Mouse (Mus musculus): ENCODE data around the gene Rhbdd2. TPM values are rescaled to one million over a fixed set of nuclear protein-coding genes. Genes with fewer than 3 reads are reported as not detected.
A peak's percentile ranks its signal among the peaks of the same experiment; 100 is the strongest.
"Not testable (repeated sequence)": the region's sequence is repeated elsewhere in the genome, so short reads cannot be mapped to it uniquely, and the experiment has no call there.

The Rhbdd2 gene
- 2.1 to 6.4 TPM (median 3.2 TPM) in 3 replicates for total RNA-seq (2017)

GRCm38 (mm10) chr5:135632117-135632796 lies at the start of gene Rhbdd2:
Gene Rhbdd2 (plus strand): TSS chr5:135632618.
- ATAC-seq (replicated peaks; ENCODE audit: insufficient number of reproducible peaks, low FRiP score, low TSS enrichment, poor library complexity, severe bottlenecking): peak; percentile 97

GRCm38 (mm10) chr5:135585691-135586090 lies 46.7 kb upstream of the Rhbdd2 start:
- ATAC-seq (replicated peaks; ENCODE audit: insufficient number of reproducible peaks, low FRiP score, low TSS enrichment, poor library complexity, severe bottlenecking): no peak

- ATAC-seq (replicated peaks; ENCODE audit: insufficient number of reproducible peaks, low FRiP score, low TSS enrichment, poor library complexity, severe bottlenecking): no peak
Observed at GRCm38 (mm10) chr5:135587764-135588163, 44.7 kb upstream of the Rhbdd2 start.

DNA sequence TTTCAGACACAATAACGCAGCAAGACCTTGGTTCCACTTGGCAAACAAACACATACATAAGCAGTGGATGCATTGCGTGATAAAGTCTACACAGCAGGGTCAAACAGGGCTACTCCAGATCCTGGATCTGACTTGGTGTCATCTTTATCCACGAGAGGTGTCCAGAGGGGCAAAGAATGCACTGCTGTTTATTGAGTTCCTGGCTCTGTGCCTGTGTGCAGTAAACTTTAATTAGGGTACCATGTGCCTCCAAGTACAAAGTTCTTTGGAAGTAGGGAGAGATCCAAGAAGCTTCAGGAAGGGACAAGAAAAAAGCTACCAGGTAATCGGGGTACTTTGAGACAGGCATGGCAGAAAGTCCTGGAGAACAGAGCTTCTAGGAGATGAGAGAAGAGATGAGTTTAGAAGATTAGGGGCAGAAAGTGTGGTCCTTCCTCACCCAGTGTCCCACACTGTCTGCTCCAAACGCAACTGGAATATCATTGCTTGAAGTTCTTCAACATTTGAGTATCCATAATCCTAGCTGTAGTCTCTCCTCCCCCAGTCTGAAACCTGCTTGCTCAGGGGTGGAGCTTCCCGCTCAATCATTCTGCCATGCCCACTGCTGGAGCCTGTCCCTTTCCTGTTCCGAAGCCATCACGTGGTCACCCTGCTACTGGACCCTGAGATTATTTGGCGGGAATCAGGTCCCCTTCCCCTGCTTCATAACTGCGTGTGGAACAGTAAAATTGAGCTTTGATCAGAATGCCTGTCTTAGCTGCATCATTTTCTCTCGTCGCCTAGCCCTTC lies 42.2 kb upstream of the Rhbdd2 start:
- no peak for ATAC-seq (replicated peaks; ENCODE audit: insufficient number of reproducible peaks, low FRiP score, low TSS enrichment, poor library complexity, severe bottlenecking)

DNA sequence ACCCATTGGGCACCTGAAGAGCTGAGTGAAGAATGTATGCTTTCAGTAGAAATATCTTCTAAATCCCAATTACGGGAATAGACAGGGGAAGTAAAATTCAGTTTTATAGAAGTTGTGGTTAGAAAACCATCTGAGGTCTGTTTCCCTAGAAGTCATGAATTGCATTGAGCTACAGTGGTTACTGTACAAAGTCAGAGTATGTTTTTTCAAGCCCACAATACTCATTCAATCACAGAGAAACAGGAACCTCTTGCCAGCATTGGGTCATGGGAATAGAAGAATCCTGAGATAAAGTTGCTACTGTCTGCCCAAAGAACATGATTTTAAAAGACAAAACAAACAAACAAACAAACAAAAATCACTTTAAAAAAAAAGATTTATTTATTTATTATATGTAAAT lies 27.8 kb upstream of the Rhbdd2 start:
- not testable (repeated sequence) for ATAC-seq (replicated peaks; ENCODE audit: insufficient number of reproducible peaks, low FRiP score, low TSS enrichment, poor library complexity, severe bottlenecking)

- ATAC-seq (replicated peaks; ENCODE audit: insufficient number of reproducible peaks, low FRiP score, low TSS enrichment, poor library complexity, severe bottlenecking): not testable (repeated sequence)
Observed at GRCm38 (mm10) chr5:135606717-135607116, 25.7 kb upstream of the Rhbdd2 start.

DNA sequence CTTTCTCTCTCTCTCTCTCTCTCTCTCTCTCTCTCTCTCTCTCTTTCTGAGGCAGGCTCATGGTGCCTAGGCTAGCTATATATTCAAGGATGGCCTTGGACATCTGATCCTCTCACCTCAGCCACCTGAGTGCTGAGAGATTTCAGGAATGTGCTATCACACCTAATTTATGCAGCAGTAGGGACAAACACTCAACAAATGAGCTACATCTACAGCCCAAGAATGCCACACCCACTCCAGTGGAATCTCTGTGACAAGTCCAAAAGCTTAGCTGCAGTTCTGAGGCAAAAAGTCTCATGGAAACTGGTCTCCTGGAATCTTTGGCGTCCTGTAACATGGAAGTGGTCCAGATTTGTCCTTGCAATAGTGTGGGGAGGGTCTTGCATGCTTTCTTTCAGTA lies 24.8 kb upstream of the Rhbdd2 start:
- no peak for ATAC-seq (replicated peaks; ENCODE audit: insufficient number of reproducible peaks, low FRiP score, low TSS enrichment, poor library complexity, severe bottlenecking)

- no peak for ATAC-seq (replicated peaks; ENCODE audit: insufficient number of reproducible peaks, low FRiP score, low TSS enrichment, poor library complexity, severe bottlenecking)
Observed at GRCm38 (mm10) chr5:135609794-135610193, 22.6 kb upstream of the Rhbdd2 start.

DNA sequence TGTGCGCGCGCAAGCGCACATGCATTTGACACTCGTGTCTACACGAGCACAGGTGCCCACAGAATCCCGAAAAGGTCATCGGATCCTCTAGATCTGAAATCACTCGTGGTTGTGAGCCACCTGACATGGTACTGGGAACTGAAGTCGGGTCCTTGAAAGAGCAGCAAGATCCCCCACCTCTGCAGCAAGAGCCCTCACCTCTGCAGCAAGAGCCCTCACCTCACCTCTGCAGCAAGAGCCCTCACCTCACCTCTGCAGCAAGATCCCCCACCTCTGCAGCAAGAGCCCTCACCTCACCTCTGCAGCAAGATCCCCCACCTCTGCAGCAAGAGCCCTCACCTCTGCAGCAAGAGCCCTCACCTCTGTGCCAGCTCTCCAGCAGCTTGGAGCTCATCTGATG lies 12.7 kb upstream of the Rhbdd2 start:
- ATAC-seq (replicated peaks; ENCODE audit: insufficient number of reproducible peaks, low FRiP score, low TSS enrichment, poor library complexity, severe bottlenecking): not testable (repeated sequence)

- no peak for ATAC-seq (replicated peaks; ENCODE audit: insufficient number of reproducible peaks, low FRiP score, low TSS enrichment, poor library complexity, severe bottlenecking)
Observed at GRCm38 (mm10) chr5:135620526-135620925, 11.9 kb upstream of the Rhbdd2 start.

DNA sequence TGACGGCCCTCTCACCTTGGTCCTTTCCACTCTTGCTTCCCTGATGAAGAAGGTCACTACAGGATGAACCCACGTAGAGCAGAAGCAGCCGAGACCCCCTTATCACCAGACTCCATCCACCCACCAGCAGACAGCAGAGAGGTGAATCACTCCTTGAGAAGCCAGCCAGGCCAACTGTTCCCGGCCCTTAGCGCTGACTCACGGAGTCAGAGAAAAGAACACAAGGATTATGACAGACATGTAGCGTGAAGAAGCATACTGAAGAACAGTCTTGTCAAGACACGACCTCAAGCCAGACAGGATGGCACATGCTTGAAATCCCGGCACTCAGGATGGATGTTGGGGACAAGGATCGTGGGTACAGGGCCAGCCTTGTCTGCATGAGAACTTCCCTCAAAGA lies 10.7 kb upstream of the Rhbdd2 start:
- no peak for ATAC-seq (replicated peaks; ENCODE audit: insufficient number of reproducible peaks, low FRiP score, low TSS enrichment, poor library complexity, severe bottlenecking)

- no peak for ATAC-seq (replicated peaks; ENCODE audit: insufficient number of reproducible peaks, low FRiP score, low TSS enrichment, poor library complexity, severe bottlenecking)
Observed at GRCm38 (mm10) chr5:135623006-135623563, 9.3 kb upstream of the Rhbdd2 start.

DNA sequence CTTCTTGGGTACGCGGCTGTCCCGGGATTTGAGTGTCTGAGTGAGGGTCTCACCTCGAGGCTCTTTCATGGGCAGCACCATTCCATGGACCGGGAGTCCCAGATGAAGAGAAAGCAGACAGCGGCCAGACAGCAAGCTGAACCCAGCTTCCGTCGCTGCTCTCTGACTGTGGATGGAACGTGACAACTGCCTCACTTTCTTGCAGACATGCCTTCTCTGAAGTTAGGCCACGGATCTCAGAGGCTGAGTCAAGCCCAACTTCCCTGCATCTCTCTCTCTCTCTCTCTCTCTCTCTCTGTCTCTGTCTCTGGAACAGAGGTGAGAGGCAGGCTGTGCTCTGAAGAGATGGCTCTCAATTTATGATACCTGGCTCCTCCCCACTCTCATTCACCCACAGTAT lies 3.5 kb upstream of the Rhbdd2 start:
- no peak for ATAC-seq (replicated peaks; ENCODE audit: insufficient number of reproducible peaks, low FRiP score, low TSS enrichment, poor library complexity, severe bottlenecking)

GRCm38 (mm10) chr5:135629401-135629800 lies 3.0 kb upstream of the Rhbdd2 start:
- no peak for ATAC-seq (replicated peaks; ENCODE audit: insufficient number of reproducible peaks, low FRiP score, low TSS enrichment, poor library complexity, severe bottlenecking)

GRCm38 (mm10) chr5:135630598-135630997 lies 1.8 kb upstream of the Rhbdd2 start:
- ATAC-seq (replicated peaks; ENCODE audit: insufficient number of reproducible peaks, low FRiP score, low TSS enrichment, poor library complexity, severe bottlenecking): 0 out of 2 replicates have a peak, but pooled peaks have one; percentile 36

- ATAC-seq (replicated peaks; ENCODE audit: insufficient number of reproducible peaks, low FRiP score, low TSS enrichment, poor library complexity, severe bottlenecking): 0 out of 2 replicates have a peak, but pooled peaks have one; percentile 41
Observed at GRCm38 (mm10) chr5:135632797-135633144, 353 bp downstream of the Rhbdd2 start.

GRCm38 (mm10) chr5:135639760-135640458 lies 7.5 kb downstream of the Rhbdd2 start:
- ATAC-seq (replicated peaks; ENCODE audit: insufficient number of reproducible peaks, low FRiP score, low TSS enrichment, poor library complexity, severe bottlenecking): no peak

GRCm38 (mm10) chr5:135640459-135640789 lies 8.0 kb downstream of the Rhbdd2 start:
- no peak for ATAC-seq (replicated peaks; ENCODE audit: insufficient number of reproducible peaks, low FRiP score, low TSS enrichment, poor library complexity, severe bottlenecking)

DNA sequence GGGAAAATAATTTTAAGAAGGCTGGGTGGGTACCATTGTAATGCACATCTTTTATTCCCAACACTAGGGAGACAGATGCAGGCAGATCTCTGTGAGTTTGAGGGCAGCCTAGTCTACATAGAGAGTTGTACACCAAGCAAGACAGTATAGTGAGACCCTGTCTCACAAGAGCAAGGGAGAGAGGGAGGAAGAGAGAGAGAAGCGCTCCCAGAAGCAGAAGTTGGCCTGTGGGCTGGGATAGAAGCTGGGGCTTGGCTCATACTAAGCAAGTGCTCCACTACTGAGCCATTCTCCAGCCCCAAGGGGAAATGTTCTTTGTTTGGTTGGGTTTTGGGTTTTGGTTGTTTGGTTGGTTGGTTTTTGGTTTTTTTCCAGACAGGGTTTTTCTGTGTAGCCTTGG lies 8.6 kb downstream of the Rhbdd2 start:
- no peak for ATAC-seq (replicated peaks; ENCODE audit: insufficient number of reproducible peaks, low FRiP score, low TSS enrichment, poor library complexity, severe bottlenecking)
